Mouse (Mus musculus): ENCODE measurements around the gene Esam. TPM values are rescaled to one million over a fixed set of nuclear protein-coding genes. Genes with fewer than 3 reads are reported as not detected.

Gene Esam
- polyA plus RNA-seq, 1 experiment from 2014 or later = 152 TPM

- no peaks in the 10 kb centered on the region for H3K27me3 ChIP-seq (ENCODE audit: insufficient read depth, low read length)
- no peak overlapping the region for H3K4me3 ChIP-seq (ENCODE audit: low read depth, low read length)
- DNase-seq (no peak), ATAC-seq (ENCODE audit: insufficient read depth) (no peak)
- WGBS = 36% methylated on average over 3 of the region's 3 CpGs
- no peaks in the 10 kb centered on the region for H3K4me1 ChIP-seq (ENCODE audit: insufficient read depth)
- H3K27ac ChIP-seq (ENCODE audit: low read depth) = no peak overlapping the region
- no peak overlapping the region for H3K4me2 ChIP-seq
- no peaks in the 10 kb centered on the region for H3K9me3 ChIP-seq (ENCODE audit: low read depth, low read length)
- no peak for TF ChIP-seq CTCF (IDR thresholded peaks at IDR 0.05; ENCODE audit: low read depth)
- no peak overlapping the region for H3K9ac ChIP-seq
- no peaks in the 10 kb centered on the region for H3K36me3 ChIP-seq (ENCODE audit: insufficient read depth)
Observed at GRCm38 (mm10) chr9:37572204-37572876, 44.5 kb downstream of the Esam start.

GRCm38 (mm10) chr9:37576436-37576930 is 48.6 kb downstream of the Esam start:
- no peak overlapping the region for H3K27ac ChIP-seq (ENCODE audit: low read depth)
- H3K36me3 ChIP-seq (ENCODE audit: insufficient read depth) = no peaks in the 10 kb centered on the region
- H3K27me3 ChIP-seq (ENCODE audit: insufficient read depth, low read length) = no peaks in the 10 kb centered on the region
- no peaks in the 10 kb centered on the region for H3K9me3 ChIP-seq (ENCODE audit: low read depth, low read length)
- H3K4me3 ChIP-seq (ENCODE audit: low read depth, low read length) = no peak overlapping the region
- TF ChIP-seq CTCF (IDR thresholded peaks at IDR 0.05; ENCODE audit: low read depth) = no peak
- no peak for DNase-seq
- no peaks in the 10 kb centered on the region for H3K4me1 ChIP-seq (ENCODE audit: insufficient read depth)
- 36% methylated on average over 14 of the region's 14 CpGs for WGBS
- no peak overlapping the region for H3K4me2 ChIP-seq
- ATAC-seq (ENCODE audit: insufficient read depth) = peak; percentile 47; the same call in 1 of the 2 replicates
- peak overlapping the region; percentile 9; the same call in 1 of the 2 replicates for H3K9ac ChIP-seq

- ATAC-seq (ENCODE audit: insufficient read depth) (no peak), DNase-seq (no peak)
- TF ChIP-seq CTCF (IDR thresholded peaks at IDR 0.05; ENCODE audit: low read depth) = no peak
- Histone ChIP-seq H3K27me3 (ENCODE audit: insufficient read depth, low read length) (no peaks in the 10 kb centered on the region), H3K4me3 (ENCODE audit: low read depth, low read length) (no peak overlapping the region), H3K36me3 (ENCODE audit: insufficient read depth) (no peaks in the 10 kb centered on the region), H3K4me2 (no peak overlapping the region), H3K4me1 (ENCODE audit: insufficient read depth) (no peaks in the 10 kb centered on the region), H3K9ac (no peak overlapping the region), H3K9me3 (ENCODE audit: low read depth, low read length) (no peaks in the 10 kb centered on the region), H3K27ac (ENCODE audit: low read depth) (no peak overlapping the region)
- 81% methylated on average over 5 of the region's 5 CpGs for WGBS
Observed at GRCm38 (mm10) chr9:37583594-37583993, 55.7 kb downstream of the Esam start.

- H3K4me1 ChIP-seq (ENCODE audit: insufficient read depth) = no peaks in the 10 kb centered on the region
- H3K27ac ChIP-seq (ENCODE audit: low read depth) = no peak overlapping the region
- H3K36me3 ChIP-seq (ENCODE audit: insufficient read depth) = no peaks in the 10 kb centered on the region
- H3K4me2 ChIP-seq = no peak overlapping the region
- no peak for TF ChIP-seq CTCF (IDR thresholded peaks at IDR 0.05; ENCODE audit: low read depth)
- DNase-seq (no peak), ATAC-seq (ENCODE audit: insufficient read depth) (no peak)
- H3K4me3 ChIP-seq (ENCODE audit: low read depth, low read length) = no peak overlapping the region
- 71% methylated on average over 4 of the region's 4 CpGs for WGBS
- H3K9me3 ChIP-seq (ENCODE audit: low read depth, low read length) = no peaks in the 10 kb centered on the region
- H3K27me3 ChIP-seq (ENCODE audit: insufficient read depth, low read length) = no peaks in the 10 kb centered on the region
- H3K9ac ChIP-seq = no peak overlapping the region
Observed at GRCm38 (mm10) chr9:37586718-37587117, 58.8 kb downstream of the Esam start.

Other genes with a start within 250 kb of the Esam start
- 7.9 and 8.8 TPM in 2 replicates for gene Ccdc15, start 179.6 kb upstream of the Esam start, polyA plus RNA-seq (2014; fragmentation: Nextera tagmentation; extraction: Ambion mirVana)
- 0.07 TPM in 1 of 2 replicates, not detected in the other for gene Hepacam, start 160.7 kb upstream of the Esam start, polyA plus RNA-seq (2014; fragmentation: Nextera tagmentation; extraction: Ambion mirVana)
- gene Robo4, start 126.2 kb upstream of the Esam start, polyA plus RNA-seq (2014; fragmentation: Nextera tagmentation; extraction: Ambion mirVana) = 22.8 and 25.8 TPM in 2 replicates
- gene Robo3, start 94.8 kb upstream of the Esam start, polyA plus RNA-seq (2014; fragmentation: Nextera tagmentation; extraction: Ambion mirVana) = 0.24 and 0.41 TPM in 2 replicates
- 32.4 and 35.7 TPM in 2 replicates for gene Msantd2, start 38.8 kb upstream of the Esam start, polyA plus RNA-seq (2014; fragmentation: Nextera tagmentation; extraction: Ambion mirVana)
- 17.0 and 18.8 TPM in 2 replicates for gene Vsig2, start 11.2 kb downstream of the Esam start, polyA plus RNA-seq (2014; fragmentation: Nextera tagmentation; extraction: Ambion mirVana)
- gene Nrgn, start 24.8 kb downstream of the Esam start, polyA plus RNA-seq (2014; fragmentation: Nextera tagmentation; extraction: Ambion mirVana) = 6.0 and 7.2 TPM in 2 replicates
- gene Siae, start 27.6 kb downstream of the Esam start, polyA plus RNA-seq (2014; fragmentation: Nextera tagmentation; extraction: Ambion mirVana) = 11.4 and 12.2 TPM in 2 replicates
- gene Spa17, start 85.6 kb downstream of the Esam start, polyA plus RNA-seq (2014; fragmentation: Nextera tagmentation; extraction: Ambion mirVana) = 7.1 and 7.5 TPM in 2 replicates
- 128 and 139 TPM in 2 replicates for gene Tbrg1, start 129.2 kb downstream of the Esam start, polyA plus RNA-seq (2014; fragmentation: Nextera tagmentation; extraction: Ambion mirVana)
- not detected in 2 replicates for gene Panx3, start 141.2 kb downstream of the Esam start, polyA plus RNA-seq (2014; fragmentation: Nextera tagmentation; extraction: Ambion mirVana)
- gene Olfr160, start 188.2 kb downstream of the Esam start, polyA plus RNA-seq (2014; fragmentation: Nextera tagmentation; extraction: Ambion mirVana) = not detected in 2 replicates
- not detected in 2 replicates for gene Olfr874, start 217.0 kb downstream of the Esam start, polyA plus RNA-seq (2014; fragmentation: Nextera tagmentation; extraction: Ambion mirVana)
- gene Olfr875, start 243.8 kb downstream of the Esam start, polyA plus RNA-seq (2014; fragmentation: Nextera tagmentation; extraction: Ambion mirVana) = not detected in 2 replicates